Mouse (Mus musculus) lung, postnatal 0 days (tissue): ENCODE results near the gene Uhrf2.

Experiments
- CTCF ChIP-seq: IDR thresholded peaks from 2 replicates; pipeline ENCODE4 v1.5.1; 2016; ENCODE audit warnings: antibody characterized with exemption, mild to moderate bottlenecking
- EP300 ChIP-seq: IDR thresholded peaks from 2 replicates; pipeline ENCODE4 v1.6.1; 2016; ENCODE audit warnings: antibody characterized with exemption, mild to moderate bottlenecking, control low read depth

- TF ChIP-seq CTCF (no peak), EP300 (no peak)
Observed at GRCm38 (mm10) chr19:30014331-30014730, 16.0 kb upstream of the Uhrf2 start.
